Mouse (Mus musculus): ENCODE measurements around the gene Insig1. TPM values are rescaled to one million over a fixed set of nuclear protein-coding genes. Genes with fewer than 3 reads are reported as not detected.

Gene Insig1
- polyA plus RNA-seq, 1 experiment from 2014 or later: 37.8 TPM

DNA sequence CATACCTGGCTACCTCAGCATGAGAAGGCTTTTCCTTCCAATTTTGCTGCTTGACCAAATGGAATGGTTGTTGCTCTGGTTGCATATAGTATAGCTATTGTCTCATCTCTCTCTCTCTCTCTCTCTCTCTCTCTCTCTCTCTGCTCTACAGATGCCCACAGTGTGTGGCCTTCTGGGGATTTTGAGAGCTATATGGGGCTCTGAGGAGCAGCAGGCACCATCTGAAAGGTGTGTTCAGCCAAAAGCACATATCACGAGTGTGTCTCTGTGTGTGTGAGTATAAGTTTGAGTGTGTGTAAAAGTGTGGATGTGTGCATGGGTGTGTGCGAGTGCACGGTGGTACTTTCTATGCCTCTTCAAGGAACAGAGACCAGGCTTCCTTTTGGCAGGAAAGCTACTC, 48.4 kb downstream of the Insig1 start:
- Histone ChIP-seq H3K27ac (no peak overlapping the region), H3K4me3 (ENCODE audit: inconsistent target) (no peak overlapping the region), H3K36me3 (ENCODE audit: inconsistent target) (no peaks in the 10 kb centered on the region), H3K79me2 (ENCODE audit: inconsistent target) (no peaks in the 10 kb centered on the region)
- 54% methylated on average over 3 of the region's 3 CpGs for WGBS (ENCODE audit: missing documents)

- Histone ChIP-seq H3K27ac (no peak overlapping the region), H3K4me3 (ENCODE audit: inconsistent target) (no peak overlapping the region), H3K36me3 (ENCODE audit: inconsistent target) (no peaks in the 10 kb centered on the region), H3K79me2 (ENCODE audit: inconsistent target) (no peaks in the 10 kb centered on the region)
- WGBS (ENCODE audit: missing documents): 7% methylated on average over 22 of the region's 27 CpGs
Observed at GRCm38 (mm10) chr5:28122491-28123454, 51.6 kb downstream of the Insig1 start.

- no peaks in the 10 kb centered on the region for H3K79me2 ChIP-seq (ENCODE audit: inconsistent target)
- no peaks in the 10 kb centered on the region for H3K36me3 ChIP-seq (ENCODE audit: inconsistent target)
- no peak overlapping the region for H3K4me3 ChIP-seq (ENCODE audit: inconsistent target)
- no peak overlapping the region for H3K27ac ChIP-seq
- WGBS (ENCODE audit: missing documents): 5% methylated on average over 11 of the region's 11 CpGs
Observed at GRCm38 (mm10) chr5:28123455-28123825, 52.3 kb downstream of the Insig1 start.

DNA sequence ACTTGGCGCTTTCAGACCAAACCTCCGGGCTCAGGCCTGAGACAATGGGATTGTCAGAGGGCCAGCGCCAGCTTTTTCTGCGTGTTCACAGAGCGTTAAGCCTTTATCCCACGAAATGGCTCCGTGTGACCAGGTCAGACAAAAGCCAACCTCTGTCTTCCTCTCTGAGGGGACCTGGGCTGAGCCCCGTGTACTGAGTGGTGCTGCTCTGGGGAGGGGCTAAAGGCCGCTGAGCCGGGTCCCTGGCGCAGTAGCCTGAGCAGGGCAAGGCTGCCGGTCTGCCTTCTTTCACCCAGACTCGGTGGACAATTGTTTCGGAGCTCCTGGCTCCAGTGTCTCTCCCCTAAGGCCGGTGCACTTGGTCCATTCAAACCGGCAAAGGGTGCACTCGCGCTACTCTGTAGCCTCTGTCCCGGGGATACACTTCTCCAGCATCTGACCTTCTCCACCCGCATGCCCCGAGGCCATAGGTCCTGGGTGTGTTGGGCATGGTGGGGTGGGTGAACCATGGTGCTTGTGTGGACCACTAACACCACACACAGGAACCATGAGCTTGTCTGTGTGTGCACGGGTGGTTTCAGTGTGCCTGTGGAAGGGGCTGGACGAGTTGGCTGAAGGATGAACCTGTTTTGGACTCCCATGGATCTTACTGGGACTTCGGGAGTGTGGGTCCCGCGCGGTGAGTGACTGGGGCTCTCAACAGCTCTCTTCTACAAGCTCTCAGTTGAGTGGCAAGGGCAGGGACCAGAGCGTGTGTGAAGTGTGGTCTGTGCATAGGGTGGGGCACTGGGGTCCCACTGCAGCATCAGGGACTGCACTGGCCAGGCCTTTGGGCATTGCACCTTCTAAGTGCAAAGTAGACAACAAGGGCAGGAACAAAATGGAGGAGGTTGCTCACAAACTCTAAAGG, 53.4 kb downstream of the Insig1 start:
- H3K27ac ChIP-seq: no peak overlapping the region
- no peaks in the 10 kb centered on the region for H3K36me3 ChIP-seq (ENCODE audit: inconsistent target)
- H3K79me2 ChIP-seq (ENCODE audit: inconsistent target): no peaks in the 10 kb centered on the region
- 10% methylated on average over 28 of the region's 28 CpGs for WGBS (ENCODE audit: missing documents)
- H3K4me3 ChIP-seq (ENCODE audit: inconsistent target): no peak overlapping the region

Other genes starting within 250 kb of the Insig1 start
- gene Htr5a, start 229.2 kb upstream of the Insig1 start, polyA plus RNA-seq (2018): not detected in 3 replicates
- gene En2, start 94.3 kb downstream of the Insig1 start, polyA plus RNA-seq (2018): not detected in 3 replicates
- gene Cnpy1, start 174.4 kb downstream of the Insig1 start, polyA plus RNA-seq (2018): not detected in 3 replicates
- gene Rbm33, start 245.8 kb downstream of the Insig1 start, polyA plus RNA-seq (2018): 11.7 to 19.9 TPM (median 16.5 TPM) in 3 replicates

All from macrophage (primary cell).